10 mouse cellular contexts compared by ENCODE assay signal in the genomic region with DNA sequence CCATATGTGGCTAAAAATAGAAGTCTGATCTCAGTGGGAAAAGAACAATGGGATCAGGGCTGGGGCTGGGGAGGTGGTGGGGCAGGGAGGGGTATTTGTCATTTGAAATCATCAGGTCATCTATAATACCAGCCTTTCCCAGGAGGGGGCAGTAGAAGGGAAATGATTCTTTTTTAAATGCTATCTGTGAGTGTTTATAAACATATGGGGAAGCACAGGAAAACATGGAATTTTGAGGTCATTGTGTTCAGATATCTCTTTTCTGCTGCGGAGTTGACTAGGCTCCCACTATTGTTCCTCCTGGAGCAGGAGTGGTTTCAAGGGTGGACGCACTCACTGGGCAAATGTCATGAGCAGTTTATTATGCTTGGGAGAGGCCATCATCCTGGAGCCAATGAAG. TPM values are rescaled to one million over a fixed set of nuclear protein-coding genes. Genes with fewer than 3 reads are reported as not detected.
DNase-seq lines count a peak whose midpoint lies in the region; ATAC-seq and TF ChIP-seq lines count a peak whose summit lies in the region.
"Had no signal": no experiment of that assay in that cellular context is flagged by ENCODE, and none has a peak within 500 bp of the region (broad histone marks: within the 10 kb centered on the region; RNA-seq: fewer than 3 reads in every experiment).

No protein-coding gene starts in this region.

- H3K36me3 ChIP-seq in thymus, adult 2 months (ENCODE audit: control insufficient read depth, insufficient read depth, low read length), result no peaks in the 10 kb centered on the region
- H3K36me3 ChIP-seq: embryonic facial prominence, embryonic 15.5 days; liver, embryonic 15.5 days had no signal

- TF ChIP-seq CTCF in cerebellum, adult 2 months (IDR thresholded peaks at IDR 0.05; ENCODE audit: borderline replicate concordance, insufficient read depth, low read depth, low read length), result 0 out of 2 replicates have a peak, but pooled peaks have one; percentile 2
- TF ChIP-seq CTCF in thymus, adult 2 months (IDR thresholded peaks at IDR 0.05; ENCODE audit: borderline replicate concordance, control insufficient read depth, extremely low read depth, insufficient read depth, low read length, poor library complexity), result no peak

- no peaks in the 10 kb centered on the region for H3K27me3 ChIP-seq in cerebellum, adult 2 months (ENCODE audit: control insufficient read depth, insufficient read depth, low read length)
- no peaks in the 10 kb centered on the region for H3K27me3 ChIP-seq in thymus, adult 2 months (ENCODE audit: control insufficient read depth, insufficient read depth, low read length)
- H3K27me3 ChIP-seq: embryonic facial prominence, embryonic 15.5 days; liver, embryonic 15.5 days had no signal

- no peak overlapping the region for H3K27ac ChIP-seq in cerebellum, adult 2 months (ENCODE audit: insufficient read depth, low read length)
- no peak overlapping the region for H3K27ac ChIP-seq in thymus, adult 2 months (ENCODE audit: control insufficient read depth, insufficient read depth, low read length)
- H3K27ac ChIP-seq: embryonic facial prominence, embryonic 15.5 days; liver, embryonic 15.5 days had no signal

- ATAC-seq in megakaryocyte-erythroid progenitor cell, adult 5-6 weeks (replicated peaks; ENCODE audit: low FRiP score, low TSS enrichment, poor library complexity, severe bottlenecking), result peak; percentile 47; the same call in 1 of the 2 replicates

- TF ChIP-seq POLR2A in cerebellum, adult 2 months (IDR thresholded peaks at IDR 0.05; ENCODE audit: borderline replicate concordance, insufficient read depth, low read length), result no peak
- TF ChIP-seq POLR2A in thymus, adult 2 months (IDR thresholded peaks at IDR 0.05; ENCODE audit: control insufficient read depth, extremely low read depth, insufficient read depth, low read length, poor library complexity), result no peak

- 52% methylated on average over 2 of the region's 2 CpGs for WGBS in cerebellum, adult 2 months
- 63% methylated on average over 2 of the region's 2 CpGs for WGBS in thymus, adult 2 months

- H3K4me1 ChIP-seq in cerebellum, adult 2 months (ENCODE audit: control insufficient read depth, insufficient read depth, low read length), result no peaks in the 10 kb centered on the region
- no peaks in the 10 kb centered on the region for H3K4me1 ChIP-seq in thymus, adult 2 months (replicated peaks; ENCODE audit: control insufficient read depth, insufficient read depth, low read length)
- H3K4me1 ChIP-seq: embryonic facial prominence, embryonic 15.5 days; liver, embryonic 15.5 days had no signal

- no peak for DNase-seq in cerebellum, adult 2 months
- no peak for DNase-seq in cerebellum, adult 8-10 months
- DNase-seq in thymus, adult 2 months, result peak; percentile 8
- no peak for DNase-seq in thymus, postnatal 36 days
- DNase-seq in kidney, adult 9 months, result peak; percentile 72
- DNase-seq in gastrocnemius, postnatal 4 days (ENCODE audit: low spot score in 2 of 2), result no peak
- DNase-seq in cerebellum, adult 11-12 months, result no peak

- H3K4me3 ChIP-seq in cerebellum, adult 2 months (replicated peaks; ENCODE audit: insufficient read depth, low read depth, low read length), result no peak overlapping the region
- no peak overlapping the region for H3K4me3 ChIP-seq in thymus, adult 2 months (ENCODE audit: control insufficient read depth, insufficient read depth, low read length)
- H3K4me3 ChIP-seq: embryonic facial prominence, embryonic 15.5 days; liver, embryonic 15.5 days had no signal

RNA-seq across cellular contexts. Expression of gene Itga2, which starts 55.3 kb away (rescaled TPM):
- polyA plus RNA-seq in cerebellum, adult 2 months (2012; rRNA removed), result 0.10 and 0.13 TPM in 2 replicates
- 0.13 and 0.28 TPM in 2 replicates for polyA plus RNA-seq in thymus, adult 2 months (2012; rRNA removed)
- 0.39 and 0.72 TPM in 2 replicates for total RNA-seq in megakaryocyte-erythroid progenitor cell, adult 5-6 weeks (2014; fragmentation: Nextera tagmentation)
- 0.61 and 1.3 TPM in 2 replicates for total RNA-seq in megakaryocyte-erythroid progenitor cell, adult 5-6 weeks (2017)
- total RNA-seq in gastrocnemius, postnatal 4 days (2021), result 10 to 100 TPM; 13.1 to 14.1 TPM

Comparison
In these comparisons a context has a peak if more than half of its experiments do, and no peak if none do; other contexts are left out.
1. DNase-seq: peak in thymus, adult 2 months (single experiment) and kidney, adult 9 months (single experiment); none in cerebellum, adult 2 months (0 of 2), cerebellum, adult 8-10 months (single experiment), thymus, postnatal 36 days (0 of 2), gastrocnemius, postnatal 4 days (0 of 2) and cerebellum, adult 11-12 months (single experiment).
2. RNA of gene Itga2, which starts 55.3 kb away (total RNA-seq): 13.1 to 14.1 TPM in gastrocnemius, postnatal 4 days; 0.39 to 1.3 TPM in megakaryocyte-erythroid progenitor cell, adult 5-6 weeks; every median in the first group is over 4 times any median in the second.